Mouse (Mus musculus) liver, postnatal 0 days (tissue): ENCODE measurements around the gene Aqp6. TPM values are rescaled to one million over a fixed set of nuclear protein-coding genes. Genes with fewer than 3 reads are reported as not detected.

Source experiments
- ATAC-seq: fragments of 200-750 bp; cut with Nextera tagmentation; 2 replicates; pipeline ENCODE4 v1.8.0; 2017; ENCODE audit warnings: mild to moderate bottlenecking, moderate library complexity
- DNase-seq: peaks from one replicate; pipeline ENCODE4 v3.0.0-alpha.2; 2016
- H3K27ac ChIP-seq: fragments of 300-500 bp; sonication (generic); 2 replicates; pipeline ENCODE4 v1.5.1; 2014; ENCODE audit warnings: antibody characterized with exemption, moderate library complexity, mild to moderate bottlenecking, low read depth
- H3K27me3 ChIP-seq: fragments of 300-500 bp; sonication (generic); 2 replicates; pipeline ENCODE4 v1.6.1; 2014; ENCODE audit warnings: low read length, control low read depth, mixed read lengths; ENCODE audit not compliant: insufficient read depth
- H3K36me3 ChIP-seq: fragments of 300-500 bp; sonication (generic); replicated peaks from 2 replicates; pipeline ENCODE4 v1.6.1; 2014; ENCODE audit warnings: mild to moderate bottlenecking, control low read depth, low read length, moderate library complexity, mixed read lengths; ENCODE audit not compliant: insufficient read depth
- H3K4me1 ChIP-seq: fragments of 300-500 bp; sonication (generic); 2 replicates; pipeline ENCODE4 v1.6.1; 2014; ENCODE audit warnings: antibody characterized with exemption, mild to moderate bottlenecking, control low read depth; ENCODE audit not compliant: insufficient read depth
- H3K4me2 ChIP-seq: fragments of 300-500 bp; sonication (generic); 2 replicates; pipeline ENCODE4 v1.6.1; 2014; ENCODE audit warnings: low read depth, mild to moderate bottlenecking, low read length, moderate library complexity, mixed read lengths
- H3K4me3 ChIP-seq: fragments of 300-500 bp; sonication (generic); 2 replicates; pipeline ENCODE4 v1.5.1; 2014; ENCODE audit warnings: low read depth, low read length
- H3K9ac ChIP-seq: fragments of 300-500 bp; sonication (generic); replicated peaks from 2 replicates; pipeline ENCODE4 v1.6.1; 2014; ENCODE audit warnings: mild to moderate bottlenecking, moderate library complexity
- H3K9me3 ChIP-seq: fragments of 300-500 bp; sonication (generic); 2 replicates; pipeline ENCODE4 v1.6.1; 2016; ENCODE audit warnings: mild to moderate bottlenecking, control low read depth, low read length, mixed read lengths
- CTCF ChIP-seq: sonication (generic); IDR thresholded peaks from 2 replicates; pipeline ENCODE4 v1.5.1; 2016; ENCODE audit warnings: antibody characterized with exemption, low read depth
- EP300 ChIP-seq: IDR thresholded peaks from 2 replicates; pipeline ENCODE4 v1.6.1; 2016; ENCODE audit warnings: antibody characterized with exemption, low read depth, mild to moderate bottlenecking
- WGBS: fragments of 180-500 bp; shearing (Covaris S2); extraction: QIAGEN DNeasy Blood & Tissue Kit; methylation state at CpG from one replicate; pipeline ENCODE4 v1.1.7; 2014; ENCODE audit not compliant: insufficient replicate concordance; 5-methylcytosine and 5-hydroxymethylcytosine counted together
- polyA plus RNA-seq: library from polyadenylated mRNA; unstranded; fragments of >200 nt; fragmentation: Nextera tagmentation; extraction: Ambion mirVana; gene quantifications from 2 replicates; pipeline ENCODE4 v1.2.1, GENCODE M21; 2015

Gene Aqp6
- polyA plus RNA-seq, 1 experiment from 2014 or later, result not detected

GRCm38 (mm10) chr15:99569123-99569522, 32.1 kb upstream of the Aqp6 start:
- no peaks in the 10 kb centered on the region for H3K36me3 ChIP-seq
- no peaks in the 10 kb centered on the region for H3K4me1 ChIP-seq
- DNase-seq (no peak), ATAC-seq (no peak)
- H3K27me3 ChIP-seq, result 0 out of 2 replicates have a peak, but pooled peaks cover 1% of the 10 kb centered on the region
- no peak overlapping the region for H3K4me2 ChIP-seq
- no peak overlapping the region for H3K9ac ChIP-seq
- no peak for TF ChIP-seq CTCF
- TF ChIP-seq EP300, result no peak
- H3K9me3 ChIP-seq, result no peaks in the 10 kb centered on the region
- 69% methylated on average over 10 of the region's 10 CpGs for WGBS
- no peak overlapping the region for H3K4me3 ChIP-seq
- H3K27ac ChIP-seq, result no peak overlapping the region

GRCm38 (mm10) chr15:99578802-99579485, 22.3 kb upstream of the Aqp6 start, which contains the start of gene Aqp2:
Gene Aqp2, plus strand, starts transcription at chr15:99579055.
- no peaks in the 10 kb centered on the region for H3K36me3 ChIP-seq
- no peak within 1 kb of the TSS for H3K27ac ChIP-seq
- no peak within 1 kb of the TSS for H3K4me2 ChIP-seq
- no peak within 1 kb of the TSS for H3K9ac ChIP-seq
- H3K4me1 ChIP-seq, result peaks cover 5% of the 10 kb centered on the region; the same call in 1 of the 2 replicates
- H3K27me3 ChIP-seq, result peaks cover 44% of the 10 kb centered on the region
- 78% methylated on average over 26 of the region's 26 CpGs for WGBS
- DNase-seq (no peak), ATAC-seq (no peak)
- H3K9me3 ChIP-seq, result no peaks in the 10 kb centered on the region
- TF ChIP-seq CTCF, result no peak
- TF ChIP-seq EP300, result no peak
- no peak within 1 kb of the TSS for H3K4me3 ChIP-seq

GRCm38 (mm10) chr15:99583463-99584344, 17.5 kb upstream of the Aqp6 start:
- Histone ChIP-seq H3K4me3 (peak overlapping the region; percentile 31), H3K9ac (no peak overlapping the region), H3K9me3 (no peaks in the 10 kb centered on the region), H3K4me1 (peaks cover 16% of the 10 kb centered on the region), H3K27ac (no peak overlapping the region), H3K4me2 (peak overlapping the region; percentile 56), H3K27me3 (peaks cover 78% of the 10 kb centered on the region), H3K36me3 (no peaks in the 10 kb centered on the region)
- DNase-seq (no peak), ATAC-seq (peak; percentile 12; the same call in 1 of the 2 replicates)
- WGBS, result 4% methylated on average over 50 of the region's 54 CpGs
- no peak for TF ChIP-seq CTCF
- TF ChIP-seq EP300, result no peak

- H3K36me3 ChIP-seq, result no peaks in the 10 kb centered on the region
- no peaks in the 10 kb centered on the region for H3K9me3 ChIP-seq
- no peak overlapping the region for H3K27ac ChIP-seq
- TF ChIP-seq EP300 (no peak), CTCF (no peak)
- ATAC-seq (no peak), DNase-seq (no peak)
- peak overlapping the region; percentile 56 for H3K4me2 ChIP-seq
- H3K27me3 ChIP-seq, result peaks cover 84% of the 10 kb centered on the region
- 2% methylated on average over 24 of the region's 24 CpGs for WGBS
- H3K9ac ChIP-seq, result no peak overlapping the region
- H3K4me1 ChIP-seq, result peaks cover 16% of the 10 kb centered on the region
- H3K4me3 ChIP-seq, result peak overlapping the region; percentile 31
These were observed 16.6 kb upstream of the Aqp6 start for GRCm38 (mm10) chr15:99584407-99585202.

GRCm38 (mm10) chr15:99585741-99586140, 15.5 kb upstream of the Aqp6 start:
- peaks cover 89% of the 10 kb centered on the region for H3K27me3 ChIP-seq
- H3K4me1 ChIP-seq, result peaks cover 19% of the 10 kb centered on the region

GRCm38 (mm10) chr15:99586525-99586924, 14.7 kb upstream of the Aqp6 start:
- TF ChIP-seq EP300 (no peak), CTCF (no peak)
- Histone ChIP-seq H3K27ac (no peak overlapping the region), H3K4me2 (no peak overlapping the region), H3K36me3 (no peaks in the 10 kb centered on the region), H3K4me3 (no peak overlapping the region), H3K9ac (no peak overlapping the region), H3K9me3 (no peaks in the 10 kb centered on the region), H3K27me3 (peaks cover 88% of the 10 kb centered on the region), H3K4me1 (peaks cover 20% of the 10 kb centered on the region)
- ATAC-seq (no peak), DNase-seq (no peak)
- 78% methylated on average over 3 of the region's 3 CpGs for WGBS

More at GRCm38 (mm10) chr15:99585741-99586140, 15.5 kb upstream of the Aqp6 start:
- Histone ChIP-seq H3K36me3 (no peaks in the 10 kb centered on the region), H3K4me3 (no peak overlapping the region), H3K9me3 (no peaks in the 10 kb centered on the region), H3K27ac (no peak overlapping the region), H3K9ac (no peak overlapping the region), H3K4me2 (no peak overlapping the region)
- ATAC-seq (no peak), DNase-seq (no peak)
- TF ChIP-seq EP300 (no peak), CTCF (no peak)
- WGBS, result 54% methylated on average over 6 of the region's 6 CpGs
